ENCODE assay signal across 23 mouse cellular contexts in genomic region chr11:117880336-117880976, GRCm38 (mm10). TPM values are rescaled to one million over a fixed set of nuclear protein-coding genes. Genes with fewer than 3 reads are reported as not detected.
DNase-seq lines count a peak whose midpoint lies in the region; ATAC-seq and TF ChIP-seq lines count a peak whose summit lies in the region.
"Had no signal": no experiment of that assay in that cellular context is flagged by ENCODE, and none has a peak within 500 bp of the region (broad histone marks: within the 10 kb centered on the region; RNA-seq: fewer than 3 reads in every experiment).

No protein-coding gene starts in this region.

- no peak for TF ChIP-seq CTCF in lung, embryonic 14.5 days (IDR thresholded peaks at IDR 0.05; ENCODE audit: low read depth)

- 0 out of 2 replicates have a peak, but pooled peaks cover 4% of the 10 kb centered on the region for H3K27me3 ChIP-seq in heart, embryonic 10.5 days (ENCODE audit: insufficient read depth, poor library complexity, severe bottlenecking)
- no peaks in the 10 kb centered on the region for H3K27me3 ChIP-seq in lung, embryonic 14.5 days (ENCODE audit: insufficient read depth, low read length)
- H3K27me3 ChIP-seq: embryonic facial prominence, embryonic 15.5 days; intestine, embryonic 15.5 days had no signal

- WGBS in heart, embryonic 10.5 days = 80% methylated on average over 9 of the region's 9 CpGs
- WGBS in lung, embryonic 14.5 days = 80% methylated on average over 9 of the region's 9 CpGs

- H3K27ac ChIP-seq in heart, embryonic 10.5 days = 0 out of 2 replicates have a peak overlapping the region, but pooled peaks have one; percentile 74
- 0 out of 2 replicates have a peak overlapping the region, but pooled peaks have one; percentile 69 for H3K27ac ChIP-seq in lung, embryonic 14.5 days (ENCODE audit: low read depth)
- H3K27ac ChIP-seq: embryonic facial prominence, embryonic 15.5 days; hindbrain, embryonic 13.5 days; midbrain, embryonic 13.5 days had no signal

- no peak for ATAC-seq in lung, embryonic 14.5 days (ENCODE audit: insufficient read depth)
- ATAC-seq: intestine, embryonic 15.5 days; midbrain, embryonic 13.5 days had no signal

- H3K9ac ChIP-seq in lung, embryonic 14.5 days = no peak overlapping the region
- H3K9ac ChIP-seq: embryonic facial prominence, embryonic 15.5 days; hindbrain, embryonic 13.5 days; intestine, embryonic 15.5 days; midbrain, embryonic 13.5 days had no signal

- DNase-seq in heart, embryonic 10.5 days (ENCODE audit: low spot score) = no peak
- no peak for DNase-seq in heart, postnatal 4 days
- DNase-seq in lung, embryonic 14.5 days = no peak
- DNase-seq in lung, postnatal 25 days (ENCODE audit: low spot score) = no peak
- peak; percentile 67 for DNase-seq in brain, adult 2 months (ENCODE audit: low read depth, low spot score)
- DNase-seq in cerebellum, postnatal 14 days = peak; percentile 48 to 62
- DNase-seq in layer of hippocampus, postnatal 25 days (ENCODE audit: extremely low spot score in 1 of 2, low spot score in 1 of 2) = no peak
- DNase-seq in urinary bladder, postnatal 14 days (ENCODE audit: low spot score) = no peak
- DNase-seq: adrenal gland, postnatal 14 days; embryo, embryonic 11 days; gastrocnemius, postnatal 25 days; kidney, postnatal 14 days; lung, postnatal 14 days; retina, postnatal 1 day; thymus, adult 18-20 months had no signal

- peaks cover 61% of the 10 kb centered on the region for H3K4me1 ChIP-seq in heart, embryonic 10.5 days
- H3K4me1 ChIP-seq in lung, embryonic 14.5 days (ENCODE audit: insufficient read depth) = peaks cover 27% of the 10 kb centered on the region

- H3K4me3 ChIP-seq in heart, embryonic 10.5 days = no peak overlapping the region
- H3K4me3 ChIP-seq in lung, embryonic 14.5 days (ENCODE audit: low read depth, low read length) = no peak overlapping the region
- H3K4me3 ChIP-seq: embryonic facial prominence, embryonic 15.5 days; hindbrain, embryonic 13.5 days; intestine, embryonic 15.5 days; midbrain, embryonic 13.5 days had no signal

- no peak overlapping the region for H3K4me2 ChIP-seq in lung, embryonic 14.5 days
- H3K4me2 ChIP-seq: embryonic facial prominence, embryonic 15.5 days; hindbrain, embryonic 13.5 days; intestine, embryonic 15.5 days; midbrain, embryonic 13.5 days had no signal

- no peaks in the 10 kb centered on the region for H3K36me3 ChIP-seq in heart, embryonic 10.5 days
- H3K36me3 ChIP-seq in lung, embryonic 14.5 days (ENCODE audit: insufficient read depth) = no peaks in the 10 kb centered on the region
- H3K36me3 ChIP-seq: embryonic facial prominence, embryonic 15.5 days; hindbrain, embryonic 13.5 days; intestine, embryonic 15.5 days; midbrain, embryonic 13.5 days had no signal

- no peaks in the 10 kb centered on the region for H3K9me3 ChIP-seq in heart, embryonic 10.5 days
- H3K9me3 ChIP-seq in lung, embryonic 14.5 days (ENCODE audit: low read depth, low read length) = no peaks in the 10 kb centered on the region
- H3K9me3 ChIP-seq: embryonic facial prominence, embryonic 15.5 days; hindbrain, embryonic 13.5 days; intestine, embryonic 15.5 days; midbrain, embryonic 13.5 days had no signal

RNA-seq across cellular contexts. Expression of gene Tha1, which starts 7.2 kb away (rescaled TPM):
- 4.0 and 4.3 TPM in 2 replicates for polyA plus RNA-seq in heart, embryonic 10.5 days (2016; fragmentation: Nextera tagmentation; extraction: Ambion mirVana)
- total RNA-seq in heart, postnatal 4 days (2021) = 1 to 10 TPM; 3.3 to 4.0 TPM
- 3.4 and 3.7 TPM in 2 replicates for polyA plus RNA-seq in lung, embryonic 14.5 days (2014; fragmentation: Nextera tagmentation; extraction: Ambion mirVana)
- total RNA-seq in layer of hippocampus, postnatal 25 days (2021) = 1 to 10 TPM; 4.2 TPM

RNA-seq across cellular contexts. Expression of gene Tmem235, which starts 19.9 kb away (rescaled TPM):
- not detected in 2 replicates for polyA plus RNA-seq in heart, embryonic 10.5 days (2016; fragmentation: Nextera tagmentation; extraction: Ambion mirVana)
- total RNA-seq in heart, postnatal 4 days (2021) = under 1 TPM in 1 of 2 experiments, not detected in 1; 0.18 TPM
- not detected in 2 replicates for polyA plus RNA-seq in lung, embryonic 14.5 days (2014; fragmentation: Nextera tagmentation; extraction: Ambion mirVana)
- not detected for total RNA-seq in layer of hippocampus, postnatal 25 days (2021)
- total RNA-seq: adrenal gland, postnatal 14 days; gastrocnemius, postnatal 25 days; heart, adult 8-10 months had no signal
- polyA plus RNA-seq: embryonic facial prominence, embryonic 15.5 days; forebrain, embryonic 11.5 days; heart, postnatal 0 days; hindbrain, embryonic 13.5 days; intestine, embryonic 15.5 days; limb, embryonic 14.5 days; midbrain, embryonic 13.5 days had no signal

RNA-seq across cellular contexts. Expression of gene Birc5, which starts 31.4 kb away (rescaled TPM):
- polyA plus RNA-seq in heart, embryonic 10.5 days (2016; fragmentation: Nextera tagmentation; extraction: Ambion mirVana) = 275 and 334 TPM in 2 replicates
- 10 to 100 TPM; 63.1 to 69.1 TPM for total RNA-seq in heart, postnatal 4 days (2021)
- polyA plus RNA-seq in lung, embryonic 14.5 days (2014; fragmentation: Nextera tagmentation; extraction: Ambion mirVana) = 395 and 399 TPM in 2 replicates
- 1 to 10 TPM; 1.2 to 1.3 TPM for total RNA-seq in layer of hippocampus, postnatal 25 days (2021)

RNA-seq across cellular contexts. Expression of gene Tk1, which starts 54.6 kb away (rescaled TPM):
- polyA plus RNA-seq in heart, embryonic 10.5 days (2016; fragmentation: Nextera tagmentation; extraction: Ambion mirVana) = 124 and 134 TPM in 2 replicates
- 10 to 100 TPM; 93.1 to 99.2 TPM for total RNA-seq in heart, postnatal 4 days (2021)
- 144 and 158 TPM in 2 replicates for polyA plus RNA-seq in lung, embryonic 14.5 days (2014; fragmentation: Nextera tagmentation; extraction: Ambion mirVana)
- 1 to 10 TPM; 1.1 TPM for total RNA-seq in layer of hippocampus, postnatal 25 days (2021)

RNA-seq across cellular contexts. Expression of gene Afmid, which starts 54.7 kb away (rescaled TPM):
- polyA plus RNA-seq in heart, embryonic 10.5 days (2016; fragmentation: Nextera tagmentation; extraction: Ambion mirVana) = 8.8 and 13.5 TPM in 2 replicates
- 10 to 100 TPM; 15.3 to 15.5 TPM for total RNA-seq in heart, postnatal 4 days (2021)
- polyA plus RNA-seq in lung, embryonic 14.5 days (2014; fragmentation: Nextera tagmentation; extraction: Ambion mirVana) = 4.6 TPM in 2 replicates
- 1 to 10 TPM; 4.6 to 5.4 TPM for total RNA-seq in layer of hippocampus, postnatal 25 days (2021)

Comparison
In these comparisons a context has a peak if more than half of its experiments do, and no peak if none do; other contexts are left out.
1. DNase-seq: peak in brain, adult 2 months (single experiment) and cerebellum, postnatal 14 days (2 of 2); none in heart, embryonic 10.5 days (single experiment), heart, postnatal 4 days (single experiment), lung, embryonic 14.5 days (single experiment), lung, postnatal 25 days (single experiment), layer of hippocampus, postnatal 25 days (0 of 2) and urinary bladder, postnatal 14 days (single experiment).
2. RNA of gene Birc5, which starts 31.4 kb away (total RNA-seq): 63.1 to 69.1 TPM in heart, postnatal 4 days; 1.2 to 1.3 TPM in layer of hippocampus, postnatal 25 days; every median in the first group is over 10 times any median in the second.